Mouse (Mus musculus) left cerebral cortex, adult 11 months (tissue): Measurements from ENCODE around the gene Slc16a14.
A peak's percentile ranks its signal among the peaks of the same experiment; 100 is the strongest.

Experiments used
- DNase-seq: peaks from one replicate; pipeline ENCODE4 v3.0.0; 2022; ENCODE audit warnings: low spot score

Slc16a14 gene

DNA sequence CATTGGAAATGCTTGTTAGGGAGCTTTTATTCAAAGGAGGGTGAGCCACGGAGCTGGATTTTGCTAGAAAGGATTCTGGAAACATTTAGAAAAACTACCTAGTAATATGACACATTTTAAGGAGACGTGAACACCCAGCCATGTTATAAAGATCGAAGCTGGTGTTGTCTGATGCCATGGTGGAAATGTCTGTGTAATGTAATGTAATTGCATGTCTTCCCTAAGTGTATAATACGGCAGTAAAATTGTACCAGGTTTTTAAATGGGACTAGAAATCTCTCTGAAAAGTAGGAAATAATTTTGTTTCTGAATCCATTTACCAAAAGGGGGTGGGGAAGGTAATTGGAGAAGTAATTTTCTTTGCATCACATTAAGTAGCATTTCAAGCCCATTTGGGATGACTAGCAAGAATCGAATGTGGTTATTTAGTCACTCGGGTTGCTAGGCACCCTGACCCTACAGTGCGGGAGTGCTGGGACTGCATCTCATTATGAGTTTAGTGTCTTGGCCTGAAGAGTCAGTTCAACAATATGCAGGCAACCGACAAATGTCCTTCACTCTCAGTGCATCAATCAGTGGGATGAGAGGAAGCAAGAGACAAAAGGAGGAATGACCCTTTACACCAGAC is 24.6 kb downstream of the Slc16a14 start:
- no peak for DNase-seq

- DNase-seq, result no peak
Observed at GRCm38 (mm10) chr1:84904467-84904866, 30.5 kb downstream of the Slc16a14 start.

- DNase-seq, result no peak
Observed at GRCm38 (mm10) chr1:84899156-84899555, 35.8 kb downstream of the Slc16a14 start.

GRCm38 (mm10) chr1:84897364-84897763 is 37.6 kb downstream of the Slc16a14 start:
- DNase-seq, result no peak

DNA sequence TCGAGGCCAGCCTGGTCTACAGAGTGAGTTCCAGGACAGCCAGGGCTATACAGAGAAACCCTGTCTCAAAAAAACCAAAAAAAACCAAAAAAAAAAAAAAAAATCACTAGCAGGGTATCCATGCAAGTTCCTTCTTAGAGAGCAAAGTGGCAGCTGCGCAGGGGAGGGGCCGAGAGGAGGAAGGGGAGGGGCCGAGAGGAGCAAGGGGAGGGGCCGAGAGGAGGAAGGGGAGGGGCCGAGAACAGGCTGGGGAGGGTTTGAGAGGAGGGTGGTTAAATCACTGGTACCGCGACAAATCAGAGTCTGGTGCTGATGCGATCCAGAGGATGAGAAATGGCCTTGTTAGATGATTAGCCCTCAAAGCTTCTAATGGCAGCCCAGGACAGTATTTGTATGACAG is 43.2 kb downstream of the Slc16a14 start:
- no peak for DNase-seq

- DNase-seq, result no peak
Observed at GRCm38 (mm10) chr1:84890503-84890902, 44.4 kb downstream of the Slc16a14 start.

- DNase-seq, result no peak
Observed at GRCm38 (mm10) chr1:84890005-84890393, 44.9 kb downstream of the Slc16a14 start.

- no peak for DNase-seq
Observed at GRCm38 (mm10) chr1:84889330-84890004, 45.5 kb downstream of the Slc16a14 start.

DNA sequence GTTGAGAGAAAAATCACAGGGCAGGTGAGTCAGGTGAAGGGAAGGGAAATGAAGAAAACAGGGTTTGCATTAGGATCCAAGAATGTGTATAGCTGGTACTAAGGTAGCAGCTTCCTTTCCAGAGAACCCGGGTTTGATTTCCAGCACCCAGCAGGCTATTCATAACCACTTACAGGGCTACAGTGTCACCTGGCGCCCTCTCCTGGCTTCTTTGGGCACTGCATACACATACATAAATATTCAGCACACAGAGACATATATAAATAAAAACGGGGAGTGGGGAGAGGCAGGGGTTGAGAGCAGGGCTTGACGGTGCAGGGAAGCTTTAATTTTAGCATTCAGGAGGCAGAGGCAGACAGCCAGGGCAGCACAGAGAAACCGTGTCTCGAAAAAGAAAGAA is 49.0 kb downstream of the Slc16a14 start:
- no peak for DNase-seq

GRCm38 (mm10) chr1:84885174-84885573 is 49.8 kb downstream of the Slc16a14 start:
- DNase-seq, result no peak

DNA sequence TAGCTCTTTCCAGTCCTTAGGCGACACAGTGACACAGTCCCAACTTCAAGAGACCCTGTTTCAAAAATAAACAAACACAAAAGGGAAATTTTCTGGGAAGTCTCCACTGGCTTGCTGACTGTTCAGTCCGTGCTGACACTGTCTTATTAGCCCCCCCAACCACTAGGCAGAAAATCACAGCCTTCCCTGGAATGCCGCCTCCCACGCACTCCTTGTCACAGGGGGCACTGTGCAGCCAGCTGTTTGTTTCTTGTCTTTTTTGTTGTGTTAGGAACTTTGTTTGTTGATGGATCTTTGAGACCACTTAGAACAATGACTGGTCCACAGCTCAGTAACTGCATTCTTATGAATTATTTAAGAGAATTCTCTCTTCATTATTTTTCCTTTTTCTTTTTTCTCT is 51.0 kb downstream of the Slc16a14 start:
- no peak for DNase-seq

- DNase-seq, result no peak
Observed at GRCm38 (mm10) chr1:84882937-84883336, 52.0 kb downstream of the Slc16a14 start.

GRCm38 (mm10) chr1:84882066-84882532 is 52.8 kb downstream of the Slc16a14 start:
- no peak for DNase-seq

- peak; percentile 48 for DNase-seq
Observed at GRCm38 (mm10) chr1:84881248-84882065, 53.5 kb downstream of the Slc16a14 start.

GRCm38 (mm10) chr1:84879571-84880120 is 55.3 kb downstream of the Slc16a14 start:
- no peak for DNase-seq

DNA sequence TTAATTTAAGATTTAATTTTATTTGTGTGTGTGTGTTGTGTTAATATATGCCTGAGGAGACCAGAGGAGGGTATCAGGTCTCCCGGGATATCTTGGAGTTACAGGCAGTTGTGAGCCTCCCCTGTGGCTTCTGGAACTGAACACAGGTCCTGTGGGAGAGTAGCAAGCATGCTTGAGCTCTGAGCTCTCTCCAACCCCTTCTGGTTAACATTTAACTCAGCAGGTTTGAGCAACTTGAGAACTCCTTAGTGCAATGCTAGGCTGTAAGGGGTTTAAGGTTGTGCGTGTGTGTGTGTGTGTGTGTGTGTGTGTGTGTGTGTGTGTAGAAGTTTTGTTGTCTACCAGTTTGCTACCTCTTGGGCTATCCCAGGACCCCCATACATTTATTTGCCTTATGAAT is 57.3 kb downstream of the Slc16a14 start:
- DNase-seq, result no peak

DNA sequence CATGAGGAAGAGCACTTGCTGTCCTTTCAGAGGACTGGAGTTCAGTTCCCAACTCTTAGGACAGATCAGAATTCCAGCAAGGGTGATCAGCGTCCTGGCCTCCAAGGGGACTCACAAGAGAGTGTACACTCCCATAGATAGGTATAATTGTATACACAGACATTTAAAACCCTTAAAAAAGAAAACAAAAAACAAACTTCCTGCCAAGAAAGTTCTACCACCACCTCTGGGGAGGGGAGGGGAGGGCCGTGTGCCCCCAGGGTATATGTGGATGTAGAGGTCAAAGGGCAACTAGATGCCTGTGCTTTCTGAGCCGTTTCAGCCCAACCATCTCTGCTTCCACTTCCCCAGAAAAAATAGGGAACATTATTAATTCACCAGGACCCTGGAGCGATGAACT is 62.0 kb downstream of the Slc16a14 start:
- DNase-seq, result no peak

DNA sequence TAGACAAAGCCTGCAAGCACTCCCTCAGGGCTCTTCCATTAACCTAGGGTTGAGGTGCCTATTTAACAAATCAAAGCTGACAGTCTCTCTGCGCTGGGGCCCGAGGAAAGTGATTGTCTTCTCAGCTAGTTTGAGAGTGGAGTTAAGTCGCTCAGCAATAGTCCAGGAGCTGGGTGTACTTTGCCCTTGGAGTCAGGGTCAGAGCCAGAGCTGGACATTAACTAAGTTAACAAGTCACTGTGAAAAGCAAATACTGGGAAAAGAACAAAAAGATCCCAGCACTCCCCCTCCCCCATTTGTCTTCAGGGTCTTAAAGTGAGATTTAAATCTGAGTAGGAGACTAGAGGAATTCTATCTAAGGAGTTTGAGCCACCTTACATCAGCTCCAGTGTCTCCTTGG is 62.8 kb downstream of the Slc16a14 start:
- no peak for DNase-seq

DNA sequence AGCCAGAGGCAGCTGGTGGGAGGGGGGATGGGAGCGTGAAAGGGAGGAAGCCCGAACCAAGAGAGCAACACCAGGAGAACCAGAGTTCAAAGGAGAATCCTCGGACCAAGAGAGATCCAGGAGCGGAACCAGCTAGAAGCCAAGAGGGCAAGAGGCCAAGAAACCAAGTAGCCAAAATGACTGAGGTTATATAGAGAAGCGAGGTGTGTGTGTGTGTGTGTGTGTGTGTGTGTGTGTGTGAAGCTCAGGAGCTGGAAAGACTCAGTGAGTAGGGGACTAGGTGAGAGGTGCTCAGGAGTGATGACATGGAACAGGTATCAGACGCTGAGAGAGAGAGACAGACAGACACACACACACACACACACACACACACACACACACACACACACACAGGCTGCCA is 63.8 kb downstream of the Slc16a14 start:
- no peak for DNase-seq

- no peak for DNase-seq
Observed at GRCm38 (mm10) chr1:84869498-84869897, 65.4 kb downstream of the Slc16a14 start.

- no peak for DNase-seq
Observed at GRCm38 (mm10) chr1:84868841-84869240, 66.1 kb downstream of the Slc16a14 start.

DNA sequence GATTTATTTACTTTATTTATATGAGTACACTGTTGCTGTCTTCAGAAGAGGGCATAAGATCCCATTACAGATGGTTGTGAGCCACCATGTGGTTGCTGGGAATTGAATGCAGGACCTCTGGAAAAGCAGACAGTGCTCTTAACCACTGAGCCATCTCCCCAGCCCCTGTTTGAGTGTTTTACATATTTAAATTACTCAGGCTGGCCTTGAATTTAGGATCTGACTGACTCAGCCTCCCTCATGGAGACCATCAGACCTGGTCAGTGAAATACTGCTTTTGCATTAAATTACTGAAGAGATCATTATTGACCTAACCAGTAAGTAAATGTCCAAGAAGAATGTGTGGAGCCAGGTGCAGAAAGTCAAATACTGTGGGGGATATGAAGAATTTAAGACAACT is 66.6 kb downstream of the Slc16a14 start:
- DNase-seq, result no peak
